Mouse (Mus musculus) frontal cortex, postnatal 25 days (tissue): ENCODE measurements around the gene Krba1.
A peak's percentile ranks its signal among the peaks of the same experiment; 100 is the strongest.

ENCODE experiments used
- DNase-seq, 2 experiments: peaks; one replicate each; pipeline ENCODE4 v3.0.0; 2022; ENCODE audit warnings: low spot score in 2 of 2

Gene Krba1

DNA sequence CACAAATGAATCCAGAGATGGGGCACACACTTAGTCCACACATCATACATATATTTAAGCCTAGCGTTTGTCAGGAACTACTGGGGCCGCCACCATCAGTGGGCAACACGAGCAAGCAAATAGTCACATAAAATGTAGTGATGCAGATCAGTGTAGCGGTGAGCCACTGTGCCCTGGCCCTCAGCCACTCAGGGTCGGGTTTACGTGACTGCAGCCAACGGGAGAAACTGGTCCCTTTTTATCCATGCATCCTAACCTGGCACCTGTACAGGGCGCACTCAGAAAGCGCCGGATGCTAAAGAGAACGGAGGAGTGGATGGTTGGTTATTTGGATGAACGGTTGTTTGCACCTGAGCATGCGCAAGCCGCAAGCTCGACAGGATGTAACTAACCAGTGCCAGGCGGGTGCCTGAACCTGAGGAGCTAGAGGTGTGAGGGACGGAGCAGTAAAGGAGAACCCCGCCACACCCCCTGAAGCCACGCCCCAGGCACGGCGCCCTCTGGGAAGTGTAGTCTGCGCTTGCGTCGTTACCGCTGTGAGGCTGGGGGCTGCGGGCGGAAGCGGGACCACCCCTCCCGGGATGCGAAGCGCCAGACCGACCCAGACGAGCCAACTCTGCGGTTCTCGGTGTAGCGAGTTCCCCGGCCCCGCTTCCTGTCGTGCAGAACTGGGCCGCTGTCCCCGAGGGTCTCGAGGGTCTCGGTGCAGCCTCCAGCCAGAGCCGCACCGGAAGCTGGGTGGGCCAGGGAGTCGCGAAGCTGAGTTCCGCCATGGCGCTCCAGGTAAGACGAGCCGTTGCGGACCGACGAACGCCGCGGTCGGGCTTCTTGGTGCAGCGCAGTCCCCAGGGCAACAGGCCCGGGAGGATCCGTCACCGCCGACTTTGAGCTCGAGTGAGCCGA is at the start of gene Krba1:
TSS of gene Krba1 (plus strand) at position 482 of the 903 bp plus-strand sequence.
- peak; percentile 63 to 74 for DNase-seq

DNA sequence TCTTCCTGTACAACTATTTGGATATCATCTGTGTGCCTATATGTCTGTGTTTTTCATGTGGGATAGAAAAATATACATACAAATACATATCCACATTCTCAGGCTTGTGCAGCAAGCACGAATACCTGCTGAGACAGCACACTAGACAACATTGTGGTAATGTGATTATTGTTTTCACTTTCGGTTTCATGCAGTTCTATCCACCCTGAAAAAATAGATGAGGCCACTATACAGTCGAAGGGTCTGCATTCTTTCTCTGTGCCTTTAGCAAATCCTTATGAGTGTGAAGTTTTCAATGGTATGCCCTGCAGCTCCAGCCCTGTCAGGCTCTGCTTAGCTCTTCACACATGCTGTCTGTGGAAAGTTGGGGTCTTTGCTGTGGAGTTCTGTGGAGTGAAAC is 36.5 kb upstream of the Krba1 start:
- DNase-seq: no peak

DNA sequence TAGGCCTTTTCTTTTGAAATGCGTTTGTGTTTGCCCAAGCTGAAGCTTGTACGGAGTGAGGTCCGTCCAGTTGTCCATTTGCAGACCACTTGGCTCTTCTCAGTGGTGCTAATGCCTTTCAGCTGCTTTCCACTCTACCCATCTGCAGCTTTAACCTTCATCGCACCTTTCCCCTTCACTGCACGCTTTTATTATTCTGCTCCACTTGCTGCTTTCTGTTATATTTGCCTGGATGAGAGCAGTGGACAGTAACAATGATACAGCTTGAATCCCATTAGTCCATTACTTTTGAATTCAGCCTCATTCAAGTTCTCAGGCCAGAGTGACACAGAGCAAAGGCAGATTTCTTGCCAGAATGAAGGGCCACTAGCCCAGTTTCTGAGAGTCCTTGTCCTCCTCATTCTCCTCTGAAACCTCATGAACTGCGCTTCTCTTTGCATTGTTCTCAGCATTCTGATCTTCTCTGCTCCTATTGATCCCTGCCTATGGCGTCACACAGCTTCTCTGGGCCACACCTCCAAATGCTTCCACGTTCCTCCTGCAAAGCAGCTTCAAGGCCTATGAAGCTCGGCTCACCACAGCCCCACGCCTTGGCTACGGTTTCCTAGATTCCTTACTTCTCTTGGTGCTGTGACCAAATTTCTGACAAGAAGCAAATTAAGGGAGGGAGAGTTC is 28.9 kb upstream of the Krba1 start:
- no peak for DNase-seq

DNA sequence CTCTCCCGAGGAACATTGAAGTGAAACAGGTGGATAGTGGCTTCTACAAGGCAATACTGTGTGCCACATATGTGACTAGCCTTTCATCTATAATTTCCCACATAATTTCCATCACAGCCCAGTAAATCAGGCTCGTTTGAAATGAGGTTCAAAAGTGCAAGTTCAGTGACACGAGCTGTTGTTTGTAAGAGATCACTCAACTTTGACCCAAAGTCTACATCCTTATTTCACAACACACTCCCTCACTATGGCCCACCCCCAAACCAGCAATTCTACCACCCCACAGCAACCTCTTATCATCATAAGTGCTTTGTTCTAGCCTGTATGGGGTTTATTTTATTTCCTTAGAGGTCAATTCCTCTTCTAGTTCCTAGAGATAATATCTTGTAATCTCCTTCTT is 7.2 kb upstream of the Krba1 start:
- DNase-seq: no peak

DNA sequence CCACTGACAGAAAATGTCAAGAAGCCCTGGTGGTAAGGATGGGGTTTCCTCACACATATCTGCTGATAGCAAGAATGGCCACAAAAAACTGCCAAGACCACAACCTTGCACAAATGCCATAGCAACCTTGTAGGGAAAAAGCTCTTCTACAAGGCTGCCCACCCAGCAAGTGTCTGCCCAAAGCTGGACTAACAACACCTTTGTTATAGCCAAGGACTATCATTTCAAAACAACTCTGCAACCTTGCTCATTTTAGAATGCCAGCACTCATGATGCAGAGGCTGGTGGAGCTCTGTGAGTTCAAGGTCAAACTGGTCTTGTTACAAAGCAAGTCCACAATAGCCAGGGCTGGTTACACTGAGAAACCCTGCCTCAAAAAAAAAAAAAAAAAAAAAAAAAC is 1.6 kb upstream of the Krba1 start:
- DNase-seq: no peak

DNA sequence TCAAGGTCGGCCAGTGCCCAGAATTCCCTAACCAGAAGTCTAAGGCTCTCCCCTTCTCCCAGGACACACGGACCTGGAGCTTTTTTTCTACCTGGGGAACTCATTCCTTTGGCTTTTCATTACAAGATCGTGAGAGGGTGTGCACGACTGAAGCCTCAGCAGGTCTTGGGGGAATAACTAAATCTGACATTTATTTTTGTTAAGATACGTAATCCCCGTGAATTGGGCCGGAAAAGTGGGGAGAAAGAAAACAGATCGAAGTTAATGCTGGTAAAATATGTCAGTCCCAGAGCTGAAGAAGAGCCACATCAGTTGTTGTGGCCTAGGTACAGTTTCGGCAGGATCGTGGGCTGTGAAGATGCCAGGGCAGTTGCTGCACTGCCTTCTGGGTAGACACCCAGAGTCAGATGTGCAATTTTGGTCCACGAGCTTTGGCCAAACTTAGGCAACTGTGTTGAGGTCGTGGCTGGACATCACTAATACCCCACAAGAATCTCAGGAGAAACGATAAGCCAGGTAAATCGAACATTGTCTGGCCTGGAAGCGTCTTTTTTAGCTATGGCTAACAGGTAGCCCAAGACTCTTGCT is 716 bp downstream of the Krba1 start:
- DNase-seq: no peak

DNA sequence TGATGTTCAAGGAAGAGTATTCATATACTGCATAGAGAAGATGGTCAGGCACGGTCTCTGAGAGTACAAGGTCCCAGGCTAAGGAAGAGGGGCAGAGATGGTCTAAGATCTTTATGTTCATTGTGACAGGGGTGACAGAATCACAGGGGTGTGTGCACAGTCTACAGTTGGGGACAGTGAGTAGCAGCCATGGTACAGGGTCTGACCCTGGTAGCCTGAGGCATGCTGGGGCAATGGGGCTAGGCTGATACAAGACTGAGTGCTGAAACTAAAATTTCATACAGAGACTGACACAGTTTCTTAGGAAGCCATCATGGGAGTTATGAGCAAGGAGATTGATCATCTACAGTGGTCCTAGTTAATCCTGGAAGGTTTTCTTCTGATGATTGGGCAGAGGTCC is 1.3 kb downstream of the Krba1 start:
- no peak for DNase-seq

DNA sequence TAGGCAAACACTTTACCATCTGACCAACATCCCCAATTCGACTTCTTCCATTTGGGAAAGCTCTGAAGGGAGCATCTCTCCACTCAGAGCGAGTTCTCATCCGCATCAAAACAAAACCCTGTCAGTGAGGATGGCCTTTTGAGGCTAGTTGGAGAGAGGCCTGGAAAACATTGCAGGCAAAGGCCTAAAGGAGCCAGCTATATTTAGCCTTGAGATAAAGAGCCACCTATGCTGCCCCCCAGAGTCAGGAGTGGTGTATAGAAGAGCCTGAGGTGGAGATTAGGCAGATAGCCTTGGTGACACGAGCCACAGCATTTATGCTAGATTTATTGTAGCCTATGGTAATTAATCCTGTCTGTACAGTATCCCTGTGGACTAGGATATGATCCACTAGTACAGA is 1.9 kb downstream of the Krba1 start:
- DNase-seq: no peak

DNA sequence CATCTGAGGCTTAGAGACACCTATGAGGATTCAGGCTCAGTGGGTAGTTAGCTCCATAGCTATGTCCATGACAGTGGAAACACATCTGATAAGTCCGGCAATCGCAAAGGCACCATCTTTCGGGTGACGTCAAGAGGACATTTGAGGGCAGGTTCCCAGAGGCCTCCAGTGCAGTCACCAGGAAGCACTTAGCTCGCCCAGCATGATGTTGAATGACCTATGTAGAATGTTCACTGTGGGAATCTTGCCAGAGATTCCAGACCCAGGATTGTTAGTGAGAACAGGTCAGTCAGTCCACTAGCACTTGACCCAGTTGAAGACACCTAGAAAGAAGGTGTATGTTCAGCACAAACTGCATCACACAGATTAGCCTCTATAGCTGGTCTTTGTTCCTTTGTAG is 4.5 kb downstream of the Krba1 start:
- DNase-seq: no peak

DNA sequence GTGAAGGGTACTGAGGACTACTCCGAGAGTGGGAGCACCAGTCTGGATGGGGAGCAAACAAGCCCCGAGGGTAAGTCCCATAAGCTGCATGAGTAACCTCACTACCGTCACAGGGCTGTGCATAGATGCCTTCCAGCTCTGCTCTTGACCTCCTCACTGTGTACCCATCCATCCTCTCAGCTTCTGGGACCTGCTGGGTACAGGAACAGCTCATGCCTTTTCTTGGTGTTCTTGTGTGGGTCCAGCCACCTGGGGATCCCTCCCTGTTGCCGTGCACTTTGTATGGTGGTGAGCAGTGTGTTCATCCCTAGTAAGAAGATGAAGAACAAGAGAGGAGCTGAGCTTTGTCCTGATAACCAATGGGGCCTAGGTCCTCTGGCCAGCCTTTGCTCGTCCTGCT is 8.7 kb downstream of the Krba1 start:
- DNase-seq: no peak

DNA sequence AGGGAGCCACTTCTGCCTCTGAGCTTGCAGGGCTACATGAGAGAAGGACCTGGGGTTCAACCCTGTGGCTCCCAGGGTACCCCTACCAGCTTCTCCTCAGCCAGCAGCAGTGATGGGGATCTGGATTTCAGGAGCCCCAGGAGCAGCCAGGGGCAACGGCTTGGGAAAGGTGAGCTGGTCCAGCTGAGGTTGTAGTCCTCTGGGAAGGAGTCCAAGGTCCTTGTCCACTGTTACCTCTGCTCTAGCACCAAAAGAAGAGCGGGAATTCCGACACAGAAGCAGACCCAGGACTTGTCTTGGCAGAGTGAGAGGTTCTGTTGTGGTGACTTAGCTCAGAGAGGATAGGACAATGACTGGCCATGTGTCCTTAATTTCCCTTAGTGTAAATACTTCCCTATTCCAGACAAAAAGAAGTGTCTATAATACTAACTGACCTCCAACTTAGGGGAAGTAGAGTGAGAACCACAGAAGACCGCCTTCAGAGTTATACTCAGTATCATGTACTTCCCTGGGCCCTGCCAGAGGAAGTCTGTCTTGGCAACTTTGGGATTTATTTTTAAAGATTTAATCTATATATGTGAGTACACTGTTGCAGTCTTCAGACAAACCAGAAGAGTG is 14.4 kb downstream of the Krba1 start:
- DNase-seq: peak in 1 of 2 experiments; percentile 0

DNA sequence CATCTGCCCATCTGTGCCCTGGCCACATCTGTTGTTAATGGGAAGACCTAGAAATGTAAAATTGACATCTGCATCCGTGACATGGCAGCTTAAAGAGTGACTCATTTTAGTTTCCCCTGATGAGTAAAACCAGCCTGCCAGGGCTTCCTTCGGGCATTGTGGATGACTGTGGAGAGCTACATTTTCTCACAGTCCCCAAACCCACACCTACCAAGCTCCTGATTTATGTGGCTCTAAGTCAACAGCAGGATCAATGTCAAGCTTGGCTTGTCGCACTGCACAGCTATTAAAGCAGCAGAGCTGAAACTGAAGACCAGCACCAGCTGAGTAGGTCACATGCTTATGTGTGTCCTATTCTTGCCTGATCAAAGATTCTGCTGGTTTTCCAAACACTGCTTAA is 15.2 kb downstream of the Krba1 start:
- peak in 1 of 2 experiments; percentile 2 for DNase-seq

DNA sequence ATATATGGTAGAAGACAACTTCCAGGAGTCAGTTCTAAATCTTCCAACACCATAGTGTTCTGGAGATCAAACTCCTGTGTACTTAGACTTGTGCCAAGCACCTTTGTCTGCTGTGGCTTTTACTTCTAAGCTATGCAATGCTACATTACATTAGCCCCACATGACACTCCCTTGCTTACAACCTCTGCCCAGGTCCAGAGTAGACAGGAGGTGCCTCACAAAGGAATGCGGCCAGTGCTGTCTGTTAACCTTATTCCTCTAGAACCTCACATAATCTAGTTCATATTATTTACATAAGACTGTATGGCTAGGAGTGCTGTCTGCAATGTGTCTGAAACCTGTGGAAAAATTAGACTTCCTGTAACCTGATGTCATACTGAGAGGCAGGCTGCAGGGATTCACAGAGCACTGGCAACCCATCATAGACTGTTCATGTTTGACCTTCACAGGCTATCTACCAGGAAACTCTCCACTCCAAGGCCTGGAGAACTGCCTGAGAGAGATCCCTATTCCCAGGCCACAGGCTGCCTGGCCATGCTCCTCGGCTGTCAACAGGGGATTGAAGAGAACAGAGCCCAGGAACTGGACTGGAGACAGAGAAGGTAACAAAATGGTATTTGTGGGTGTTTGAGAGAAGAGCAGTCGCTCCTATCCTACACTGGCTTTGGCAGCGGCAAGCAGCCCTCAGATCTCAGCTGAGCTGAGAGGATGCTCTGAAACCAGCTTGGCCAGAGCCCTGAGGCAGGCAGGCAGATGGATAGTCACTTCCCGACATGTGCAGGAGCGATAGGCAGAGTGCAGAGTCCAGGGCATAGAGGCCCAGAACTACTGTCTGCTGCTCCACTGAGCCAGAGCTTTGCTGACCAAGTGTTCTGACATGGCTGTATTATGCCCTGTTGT is 16.1 kb downstream of the Krba1 start:
- DNase-seq: peak in 1 of 2 experiments; percentile 1

DNA sequence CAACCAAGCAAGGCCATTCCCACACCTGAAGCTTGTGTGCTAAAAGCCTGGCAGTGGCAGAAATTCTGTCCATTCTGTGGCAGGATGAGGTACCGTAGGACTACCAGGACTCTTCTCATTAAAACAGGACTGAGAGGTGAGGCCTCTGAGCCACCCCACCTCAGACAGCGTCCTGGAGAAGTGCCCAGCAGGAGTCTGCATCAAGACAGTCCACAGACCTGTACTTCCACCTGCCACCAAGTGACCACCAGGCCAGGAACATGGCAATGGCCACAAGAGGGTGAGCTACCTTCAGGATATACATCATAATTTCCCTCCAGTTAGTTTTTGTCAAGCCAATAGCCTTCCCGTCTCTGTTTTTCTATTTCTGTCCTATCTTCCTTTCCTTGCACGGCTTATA is 16.8 kb downstream of the Krba1 start:
- DNase-seq: no peak

DNA sequence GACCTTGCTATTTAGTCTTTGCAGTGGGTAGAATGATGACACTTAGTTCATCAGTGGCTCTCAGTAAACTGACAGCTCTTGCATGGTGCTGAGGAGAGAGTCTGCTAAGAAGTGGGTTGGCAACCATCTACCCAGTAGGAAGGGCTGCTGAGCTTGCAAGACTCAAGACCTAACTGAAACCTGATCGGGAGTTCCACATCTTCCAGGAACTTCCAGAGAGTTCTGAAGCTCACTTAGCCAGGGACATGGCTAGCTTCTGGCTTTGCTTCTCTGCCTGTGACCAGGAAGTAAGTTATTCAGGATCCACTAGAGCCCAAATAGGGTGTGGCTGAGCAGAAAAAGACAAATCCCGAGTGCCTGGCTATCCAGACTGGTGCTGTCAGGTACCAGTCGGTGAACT is 17.3 kb downstream of the Krba1 start:
- no peak for DNase-seq

DNA sequence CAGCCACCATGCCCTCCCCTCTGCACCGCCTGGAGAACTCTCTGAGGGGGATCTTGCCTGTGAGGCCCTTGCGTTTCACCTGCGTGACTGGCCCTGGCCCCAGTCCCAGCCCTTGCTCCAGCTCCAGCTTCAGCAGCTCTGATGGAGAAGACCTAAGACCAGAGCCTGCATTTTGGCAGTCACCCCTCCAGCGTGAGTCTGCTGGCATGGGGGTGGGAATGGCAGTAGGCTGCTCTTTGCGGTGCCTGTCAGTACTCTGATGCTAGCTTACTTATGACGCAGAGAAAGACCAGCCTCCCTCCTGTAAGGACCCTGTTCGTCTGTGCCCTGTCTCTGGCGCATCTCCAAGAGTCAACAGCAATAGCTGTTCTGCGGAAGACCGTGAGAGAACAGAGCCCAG is 17.7 kb downstream of the Krba1 start:
- no peak for DNase-seq

DNA sequence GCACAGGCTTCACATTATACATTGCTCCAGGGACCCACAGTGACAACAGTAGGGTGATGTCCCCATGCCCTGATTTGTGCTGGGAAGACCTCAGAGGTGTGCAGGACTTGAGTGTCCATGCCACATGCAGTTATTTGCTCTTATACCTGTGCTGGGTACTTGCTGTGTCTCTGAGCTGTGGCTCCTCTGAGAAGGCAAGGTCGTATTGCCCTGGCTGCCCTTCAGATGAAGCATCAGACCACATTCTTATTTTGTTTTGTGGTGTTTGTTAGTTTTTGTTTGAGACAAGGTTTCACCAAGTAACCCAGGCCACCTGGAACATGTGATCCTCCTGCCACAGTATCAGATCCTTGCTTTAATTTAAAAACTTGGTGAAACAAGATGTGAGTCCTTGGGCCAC is 19.5 kb downstream of the Krba1 start:
- DNase-seq: no peak

DNA sequence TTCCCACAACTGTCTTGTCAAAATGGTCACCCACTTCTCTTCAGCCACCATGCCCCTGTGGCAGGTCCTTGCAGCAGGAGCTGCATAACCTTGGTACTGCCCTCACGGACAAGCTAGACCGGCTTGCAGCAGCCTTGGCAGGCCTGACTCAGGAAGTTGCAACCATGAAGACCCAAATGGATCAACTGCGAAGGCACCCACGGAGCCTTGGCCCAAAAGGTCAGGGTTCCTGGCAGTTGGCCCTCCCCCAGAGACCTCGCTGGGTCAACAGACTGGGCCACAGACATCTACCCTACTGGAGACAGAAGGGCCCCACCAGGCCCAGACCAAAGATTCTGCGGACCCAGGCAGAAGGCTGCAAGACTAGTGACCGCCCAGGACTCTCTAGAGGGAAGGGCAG is 20.2 kb downstream of the Krba1 start:
- DNase-seq: no peak

DNA sequence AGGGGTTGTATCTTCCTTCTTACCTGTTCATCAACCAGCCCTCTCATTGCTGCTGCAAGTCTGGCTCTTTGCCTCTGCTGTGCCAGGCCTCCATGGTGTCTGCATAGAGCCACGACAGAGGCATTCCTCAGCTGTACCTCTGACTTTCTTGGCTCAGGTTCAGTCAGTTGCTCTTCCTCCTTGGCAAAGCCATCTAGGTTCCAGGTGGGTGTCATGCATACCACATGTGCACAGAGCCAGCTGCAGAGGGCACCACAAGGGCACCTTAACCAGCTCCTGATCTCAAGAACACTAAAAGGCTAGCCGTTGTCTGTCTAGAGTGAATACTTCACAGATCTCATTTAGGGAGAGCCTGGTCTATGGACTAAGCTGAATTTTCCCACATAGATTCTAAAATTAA is 21.1 kb downstream of the Krba1 start:
- DNase-seq: no peak

DNA sequence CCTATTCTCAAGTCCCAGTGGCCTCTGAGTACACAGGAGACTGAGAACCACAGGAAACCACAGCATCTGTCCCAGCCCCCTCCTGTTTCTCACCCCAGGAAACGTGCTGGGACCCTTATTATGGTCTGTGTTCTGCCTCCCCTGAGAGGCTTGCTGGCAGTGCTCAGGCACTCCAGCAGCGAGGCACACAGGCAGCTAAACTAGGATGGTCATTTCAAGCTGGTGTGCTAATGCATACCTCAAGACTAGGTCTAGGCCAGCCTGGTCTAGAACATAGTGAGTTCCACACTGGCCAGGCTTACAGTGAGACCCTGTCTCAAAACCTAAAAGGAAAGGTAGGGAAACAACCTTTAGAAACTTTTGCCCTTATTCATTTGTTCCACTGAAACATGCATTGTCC is 25.3 kb downstream of the Krba1 start:
- DNase-seq: no peak

DNA sequence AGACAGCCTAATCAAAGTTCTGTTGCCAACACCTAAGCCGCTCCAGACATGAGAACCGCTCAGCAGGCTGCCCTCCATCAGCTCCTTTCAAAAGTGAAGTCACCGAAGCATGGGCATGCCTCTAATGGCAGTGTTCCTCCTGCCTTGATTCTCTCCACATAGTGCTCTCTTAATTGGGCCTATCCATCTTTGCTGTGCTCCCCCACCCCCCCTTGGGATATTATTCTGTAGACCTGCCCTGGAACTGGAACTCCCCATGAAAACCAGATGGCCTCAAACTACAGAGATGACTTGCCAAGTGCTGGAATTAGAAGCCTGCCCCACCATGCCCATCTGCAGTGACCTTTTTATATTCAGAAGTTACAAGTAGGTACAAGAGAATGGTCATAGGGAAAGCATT is 27.9 kb downstream of the Krba1 start:
- DNase-seq: no peak
